12 mouse cellular contexts compared by ENCODE assay signal in the genomic region with DNA sequence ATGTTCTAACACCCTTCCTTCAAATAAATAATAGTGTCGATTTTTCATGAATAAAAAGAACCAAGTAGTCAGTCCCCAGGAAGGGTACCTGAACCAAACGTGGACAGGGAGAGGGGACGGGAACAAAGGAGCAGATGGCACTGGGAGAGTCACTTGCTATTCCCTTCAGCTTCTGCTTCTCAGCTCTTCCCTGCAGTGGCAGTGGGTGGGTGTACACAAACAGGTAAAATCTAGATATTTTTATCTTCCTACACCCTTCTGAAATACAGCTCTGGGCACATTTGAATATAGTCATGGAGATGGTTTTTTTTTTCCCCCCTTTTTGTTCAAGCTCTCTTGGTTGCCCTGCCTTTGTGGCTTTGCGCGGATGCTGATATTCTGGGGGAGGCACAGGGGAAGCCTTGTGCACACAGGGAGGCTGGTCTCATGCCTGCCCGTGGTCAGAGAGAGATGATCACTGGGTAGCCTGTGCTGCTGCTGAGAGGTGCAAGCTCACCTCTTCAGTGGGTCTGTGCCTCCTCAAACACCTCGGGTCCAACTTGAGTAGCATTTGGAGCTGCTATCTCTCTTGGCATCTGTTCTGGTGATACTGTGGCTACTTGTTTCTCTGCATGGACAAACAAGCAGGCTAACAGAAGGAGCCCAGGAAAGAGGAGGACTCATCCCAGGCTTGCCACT.
A peak's percentile ranks its signal among the peaks of the same experiment; 100 is the strongest.
DNase-seq lines count a peak whose midpoint lies in the region; ATAC-seq and TF ChIP-seq lines count a peak whose summit lies in the region.
"Had no signal": no experiment of that assay in that cellular context is flagged by ENCODE, and none has a peak within 500 bp of the region (broad histone marks: within the 10 kb centered on the region; RNA-seq: fewer than 3 reads in every experiment).

No protein-coding gene starts in this region.

- H3K4me3 ChIP-seq in limb, embryonic 13.5 days = no peak overlapping the region
- no peak overlapping the region for H3K4me3 ChIP-seq in limb, embryonic 10.5 days
- H3K4me3 ChIP-seq in hindbrain, embryonic 14.5 days (replicated peaks; ENCODE audit: low read length) = no peak overlapping the region
- H3K4me3 ChIP-seq in olfactory bulb, adult 2 months (ENCODE audit: insufficient read depth, low read depth, low read length) = no peak overlapping the region
- no peak overlapping the region for H3K4me3 ChIP-seq in kidney, embryonic 16.5 days (ENCODE audit: low read length)
- no peak overlapping the region for H3K4me3 ChIP-seq in heart, embryonic 12.5 days
- H3K4me3 ChIP-seq: embryonic facial prominence, embryonic 15.5 days; gastrocnemius, adult 2 months had no signal

- no peak overlapping the region for H3K27ac ChIP-seq in limb, embryonic 13.5 days
- H3K27ac ChIP-seq in limb, embryonic 10.5 days = no peak overlapping the region; the same call in 1 of the 2 replicates
- peak overlapping the region; percentile 86 for H3K27ac ChIP-seq in hindbrain, embryonic 14.5 days
- H3K27ac ChIP-seq in olfactory bulb, adult 2 months (ENCODE audit: insufficient read depth, low read depth, low read length) = 0 out of 2 replicates have a peak overlapping the region, but pooled peaks have one; percentile 1
- H3K27ac ChIP-seq in kidney, embryonic 16.5 days (ENCODE audit: low read length) = no peak overlapping the region
- no peak overlapping the region for H3K27ac ChIP-seq in heart, embryonic 12.5 days (ENCODE audit: poor library complexity, severe bottlenecking)
- H3K27ac ChIP-seq: embryonic facial prominence, embryonic 15.5 days; gastrocnemius, adult 2 months had no signal

- ATAC-seq in limb, embryonic 13.5 days (ENCODE audit: low FRiP score, low read depth) = no peak
- peak; percentile 13; the same call in 1 of the 2 replicates for ATAC-seq in hindbrain, embryonic 14.5 days (ENCODE audit: low FRiP score)
- no peak for ATAC-seq in kidney, embryonic 16.5 days (ENCODE audit: low FRiP score, low TSS enrichment)
- no peak for ATAC-seq in heart, embryonic 12.5 days (ENCODE audit: insufficient number of reproducible peaks, low FRiP score)
- ATAC-seq: liver, postnatal 0 days had no signal

- 70% methylated on average over 7 of the region's 7 CpGs for WGBS in limb, embryonic 13.5 days
- 73% methylated on average over 7 of the region's 7 CpGs for WGBS in limb, embryonic 10.5 days
- 48% methylated on average over 7 of the region's 7 CpGs for WGBS in hindbrain, embryonic 14.5 days
- WGBS in olfactory bulb, adult 2 months = 30% methylated on average over 7 of the region's 7 CpGs
- WGBS in kidney, embryonic 16.5 days = 71% methylated on average over 7 of the region's 7 CpGs
- WGBS in heart, embryonic 12.5 days = 62% methylated on average over 7 of the region's 7 CpGs

- peak; percentile 29 to 32 for DNase-seq in cerebellum, adult 18-20 months
- no peak for DNase-seq in cerebellum, adult 11-12 months
- no peak for DNase-seq in limb, embryonic 10.5 days (ENCODE audit: low spot score)
- DNase-seq in hindbrain, embryonic 14.5 days (ENCODE audit: low spot score) = no peak
- DNase-seq: gastrocnemius, adult 2 months; liver, postnatal 0 days had no signal

- TF ChIP-seq CTCF in olfactory bulb, adult 2 months (IDR thresholded peaks at IDR 0.05; ENCODE audit: insufficient read depth, low read depth, low read length) = no peak

- H3K4me1 ChIP-seq in limb, embryonic 13.5 days = peaks cover 6% of the 10 kb centered on the region
- H3K4me1 ChIP-seq in limb, embryonic 10.5 days = peaks cover 28% of the 10 kb centered on the region
- peaks cover 26% of the 10 kb centered on the region for H3K4me1 ChIP-seq in hindbrain, embryonic 14.5 days (replicated peaks; ENCODE audit: control insufficient read depth, insufficient read depth, low read length)
- H3K4me1 ChIP-seq in olfactory bulb, adult 2 months (ENCODE audit: control insufficient read depth, insufficient read depth, low read length) = peaks cover 14% of the 10 kb centered on the region
- H3K4me1 ChIP-seq in kidney, embryonic 16.5 days (ENCODE audit: insufficient read depth, low read length) = no peaks in the 10 kb centered on the region
- no peaks in the 10 kb centered on the region for H3K4me1 ChIP-seq in heart, embryonic 12.5 days (replicated peaks)
- H3K4me1 ChIP-seq: embryonic facial prominence, embryonic 15.5 days had no signal

- H3K27me3 ChIP-seq in limb, embryonic 13.5 days = no peaks in the 10 kb centered on the region
- no peaks in the 10 kb centered on the region for H3K27me3 ChIP-seq in limb, embryonic 10.5 days (ENCODE audit: low read depth, poor library complexity, severe bottlenecking)
- H3K27me3 ChIP-seq in hindbrain, embryonic 14.5 days (ENCODE audit: control insufficient read depth, insufficient read depth, low read length) = no peaks in the 10 kb centered on the region
- H3K27me3 ChIP-seq in kidney, embryonic 16.5 days (ENCODE audit: insufficient read depth, low read length) = no peaks in the 10 kb centered on the region
- H3K27me3 ChIP-seq in heart, embryonic 12.5 days (replicated peaks) = no peaks in the 10 kb centered on the region
- H3K27me3 ChIP-seq: embryonic facial prominence, embryonic 15.5 days had no signal

- H3K9me3 ChIP-seq in limb, embryonic 13.5 days = no peaks in the 10 kb centered on the region
- H3K9me3 ChIP-seq in limb, embryonic 10.5 days (replicated peaks) = no peaks in the 10 kb centered on the region
- H3K9me3 ChIP-seq in hindbrain, embryonic 14.5 days (ENCODE audit: control insufficient read depth, low read length) = no peaks in the 10 kb centered on the region
- H3K9me3 ChIP-seq in kidney, embryonic 16.5 days (ENCODE audit: low read length) = no peaks in the 10 kb centered on the region
- no peaks in the 10 kb centered on the region for H3K9me3 ChIP-seq in heart, embryonic 12.5 days (replicated peaks)
- H3K9me3 ChIP-seq: embryonic facial prominence, embryonic 15.5 days; G1E had no signal

- H3K9ac ChIP-seq in limb, embryonic 13.5 days = peak overlapping the region; percentile 25; the same call in 1 of the 2 replicates
- H3K9ac ChIP-seq in hindbrain, embryonic 14.5 days = peak overlapping the region; percentile 39
- no peak overlapping the region for H3K9ac ChIP-seq in kidney, embryonic 16.5 days (replicated peaks; ENCODE audit: low read length)
- no peak overlapping the region for H3K9ac ChIP-seq in heart, embryonic 12.5 days
- H3K9ac ChIP-seq: embryonic facial prominence, embryonic 15.5 days; liver, postnatal 0 days had no signal

- H3K36me3 ChIP-seq in limb, embryonic 13.5 days = no peaks in the 10 kb centered on the region
- H3K36me3 ChIP-seq in limb, embryonic 10.5 days = no peaks in the 10 kb centered on the region
- H3K36me3 ChIP-seq in hindbrain, embryonic 14.5 days (replicated peaks; ENCODE audit: control insufficient read depth, insufficient read depth) = no peaks in the 10 kb centered on the region
- no peaks in the 10 kb centered on the region for H3K36me3 ChIP-seq in kidney, embryonic 16.5 days (ENCODE audit: insufficient read depth, low read length)
- H3K36me3 ChIP-seq in heart, embryonic 12.5 days = no peaks in the 10 kb centered on the region
- H3K36me3 ChIP-seq: embryonic facial prominence, embryonic 15.5 days; G1E had no signal

- TF ChIP-seq POLR2A in olfactory bulb, adult 2 months (IDR thresholded peaks at IDR 0.05; ENCODE audit: insufficient read depth, low read depth, low read length) = no peak

- H3K4me2 ChIP-seq in limb, embryonic 13.5 days (replicated peaks) = no peak overlapping the region
- no peak overlapping the region for H3K4me2 ChIP-seq in hindbrain, embryonic 14.5 days (replicated peaks)
- no peak overlapping the region for H3K4me2 ChIP-seq in kidney, embryonic 16.5 days (replicated peaks; ENCODE audit: low read depth, low read length)
- no peak overlapping the region for H3K4me2 ChIP-seq in heart, embryonic 12.5 days
- H3K4me2 ChIP-seq: embryonic facial prominence, embryonic 15.5 days had no signal

Comparison
In these comparisons a context has a peak if more than half of its experiments do, and no peak if none do; other contexts are left out.
1. DNase-seq: peak in cerebellum, adult 18-20 months (2 of 2); none in cerebellum, adult 11-12 months (single experiment), limb, embryonic 10.5 days (single experiment) and hindbrain, embryonic 14.5 days (single experiment).
2. H3K27ac ChIP-seq: peak in hindbrain, embryonic 14.5 days (single experiment) and olfactory bulb, adult 2 months (single experiment); none in limb, embryonic 13.5 days (single experiment), limb, embryonic 10.5 days (single experiment), kidney, embryonic 16.5 days (single experiment) and heart, embryonic 12.5 days (single experiment).
3. H3K9ac ChIP-seq: peak in limb, embryonic 13.5 days (single experiment) and hindbrain, embryonic 14.5 days (single experiment); none in kidney, embryonic 16.5 days (single experiment) and heart, embryonic 12.5 days (single experiment).